Mouse (Mus musculus): ENCODE data around the gene Skap1. TPM values are rescaled to one million over a fixed set of nuclear protein-coding genes. Genes with fewer than 3 reads are reported as not detected.
A peak's percentile ranks its signal among the peaks of the same experiment; 100 is the strongest.

The Skap1 gene
- polyA plus RNA-seq, 1 experiment from 2014 or later: 7.4 TPM

DNA sequence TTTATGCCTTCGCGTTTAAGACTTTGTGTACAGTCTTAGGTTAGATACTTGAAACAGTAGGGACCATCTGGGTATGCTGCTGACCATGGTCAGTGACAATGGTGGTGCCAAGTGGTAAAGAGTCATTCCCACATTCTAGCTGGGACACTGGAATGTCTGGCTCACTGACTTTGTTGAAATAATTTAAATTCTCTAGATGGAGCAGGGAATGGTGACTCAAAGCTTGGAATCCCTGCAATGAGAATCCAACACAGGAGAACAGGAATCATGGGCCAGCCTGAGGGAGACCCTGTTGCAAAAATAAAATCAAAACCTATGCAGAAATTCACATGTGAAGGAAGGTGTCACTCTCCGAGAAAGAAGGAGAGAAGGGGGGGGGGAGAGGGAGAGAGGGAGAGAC, 138.4 kb downstream of the Skap1 start:
- Histone ChIP-seq H3K27me3 (replicated peaks; ENCODE audit: control insufficient read depth, insufficient read depth, low read length) (no peaks in the 10 kb centered on the region), H3K27ac (ENCODE audit: low read depth, low read length) (no peak overlapping the region), H3K36me3 (ENCODE audit: control insufficient read depth, insufficient read depth, low read length) (no peaks in the 10 kb centered on the region), H3K4me2 (ENCODE audit: low read length) (no peak overlapping the region), H3K4me3 (ENCODE audit: low read length) (no peak overlapping the region), H3K9me3 (ENCODE audit: control insufficient read depth, low read length) (no peaks in the 10 kb centered on the region), H3K9ac (ENCODE audit: low read depth, low read length) (no peak overlapping the region), H3K4me1 (ENCODE audit: control insufficient read depth, insufficient read depth, low read depth, low read length) (no peaks in the 10 kb centered on the region)
- WGBS: 79% methylated on average over 3 of the region's 3 CpGs
- ATAC-seq: no peak

DNA sequence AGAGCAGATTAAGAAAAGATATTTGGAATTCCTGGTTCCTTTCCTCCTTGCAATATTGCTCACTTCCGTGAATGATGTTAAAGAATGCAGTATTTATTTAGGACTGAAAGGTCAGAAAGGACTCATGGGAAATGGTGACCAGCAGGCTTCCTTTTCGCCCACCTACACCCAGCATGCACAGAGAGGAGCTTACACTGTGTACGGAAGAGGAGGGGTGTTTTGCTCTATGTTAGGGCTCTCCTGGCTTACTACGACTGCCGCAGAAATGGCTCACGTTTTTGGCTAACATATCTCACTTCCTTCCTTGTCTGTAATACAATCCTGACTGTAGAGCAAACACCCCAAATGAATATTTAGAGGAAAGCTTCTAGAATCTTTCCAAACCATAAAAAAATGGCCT, 139.9 kb downstream of the Skap1 start:
- WGBS: 64% methylated on average over 6 of the region's 6 CpGs
- H3K4me2 ChIP-seq (ENCODE audit: low read length): no peak overlapping the region
- no peaks in the 10 kb centered on the region for H3K9me3 ChIP-seq (ENCODE audit: control insufficient read depth, low read length)
- no peak overlapping the region for H3K9ac ChIP-seq (ENCODE audit: low read depth, low read length)
- H3K4me3 ChIP-seq (ENCODE audit: low read length): no peak overlapping the region
- H3K4me1 ChIP-seq (ENCODE audit: control insufficient read depth, insufficient read depth, low read depth, low read length): no peaks in the 10 kb centered on the region
- H3K36me3 ChIP-seq (ENCODE audit: control insufficient read depth, insufficient read depth, low read length): no peaks in the 10 kb centered on the region
- ATAC-seq: no peak
- no peaks in the 10 kb centered on the region for H3K27me3 ChIP-seq (replicated peaks; ENCODE audit: control insufficient read depth, insufficient read depth, low read length)
- H3K27ac ChIP-seq (ENCODE audit: low read depth, low read length): no peak overlapping the region

DNA sequence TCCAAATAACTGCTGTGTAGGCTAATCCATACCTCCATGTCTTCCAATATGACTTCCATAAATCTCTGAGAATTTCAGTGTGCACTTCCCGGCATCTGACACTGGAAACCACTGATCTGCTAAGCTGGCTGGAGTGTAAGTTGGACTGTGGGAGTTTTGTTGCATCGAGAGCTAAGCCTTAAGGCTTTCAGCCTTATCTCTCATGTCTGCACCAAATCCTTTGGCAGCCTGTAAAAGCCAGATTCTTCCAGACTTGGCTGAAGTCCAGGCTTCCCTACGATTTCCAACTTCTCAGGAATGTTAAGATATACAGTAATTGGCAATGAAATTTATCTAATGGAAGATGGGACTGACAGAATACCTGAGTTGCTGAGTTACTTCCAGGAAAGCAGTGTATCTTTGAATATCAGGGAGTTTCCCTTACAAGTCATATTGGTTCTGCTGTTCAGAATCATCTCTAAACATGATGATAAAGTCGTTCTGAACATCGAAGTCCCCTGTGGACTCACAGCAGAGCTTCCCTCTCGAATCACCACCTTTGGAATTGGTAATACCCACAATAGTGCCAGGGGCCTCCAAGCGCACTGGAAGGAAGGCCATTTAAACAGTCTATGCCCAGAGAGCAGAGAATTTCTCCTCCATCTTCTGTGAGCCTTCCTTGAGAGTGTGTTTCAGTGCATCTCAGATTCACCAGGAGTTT, 140.5 kb downstream of the Skap1 start:
- Histone ChIP-seq H3K27me3 (replicated peaks; ENCODE audit: control insufficient read depth, insufficient read depth, low read length) (no peaks in the 10 kb centered on the region), H3K9ac (ENCODE audit: low read depth, low read length) (no peak overlapping the region), H3K4me3 (ENCODE audit: low read length) (no peak overlapping the region), H3K36me3 (ENCODE audit: control insufficient read depth, insufficient read depth, low read length) (no peaks in the 10 kb centered on the region), H3K4me1 (ENCODE audit: control insufficient read depth, insufficient read depth, low read depth, low read length) (no peaks in the 10 kb centered on the region), H3K4me2 (ENCODE audit: low read length) (no peak overlapping the region), H3K27ac (ENCODE audit: low read depth, low read length) (no peak overlapping the region), H3K9me3 (ENCODE audit: control insufficient read depth, low read length) (no peaks in the 10 kb centered on the region)
- WGBS: 63% methylated on average over 7 of the region's 7 CpGs
- ATAC-seq: no peak

DNA sequence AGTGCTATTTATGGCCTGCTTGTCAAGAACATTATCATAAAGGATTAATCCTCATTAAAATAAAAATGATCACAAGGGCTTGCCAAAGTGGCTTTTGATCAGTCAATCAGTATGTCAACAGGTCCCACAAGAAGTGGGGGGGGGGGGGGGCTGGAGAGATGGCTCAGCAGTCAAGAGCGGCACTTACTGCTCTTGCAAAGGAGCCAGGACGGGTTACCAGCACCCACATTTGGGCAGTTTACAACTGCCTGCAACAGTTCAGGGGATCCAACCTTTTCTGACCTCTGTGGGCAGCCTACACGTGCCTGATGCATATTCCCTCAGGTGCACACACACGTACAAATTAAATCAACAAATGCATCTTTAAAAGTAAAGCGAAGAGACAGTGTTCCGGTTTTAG, 141.1 kb downstream of the Skap1 start:
- no peaks in the 10 kb centered on the region for H3K4me1 ChIP-seq (ENCODE audit: control insufficient read depth, insufficient read depth, low read depth, low read length)
- H3K9me3 ChIP-seq (ENCODE audit: control insufficient read depth, low read length): no peaks in the 10 kb centered on the region
- H3K36me3 ChIP-seq (ENCODE audit: control insufficient read depth, insufficient read depth, low read length): no peaks in the 10 kb centered on the region
- ATAC-seq: no peak
- WGBS: 88% methylated on average over 6 of the region's 6 CpGs
- H3K4me2 ChIP-seq (ENCODE audit: low read length): no peak overlapping the region
- H3K27ac ChIP-seq (ENCODE audit: low read depth, low read length): no peak overlapping the region
- H3K9ac ChIP-seq (ENCODE audit: low read depth, low read length): no peak overlapping the region
- H3K27me3 ChIP-seq (replicated peaks; ENCODE audit: control insufficient read depth, insufficient read depth, low read length): no peaks in the 10 kb centered on the region
- no peak overlapping the region for H3K4me3 ChIP-seq (ENCODE audit: low read length)

DNA sequence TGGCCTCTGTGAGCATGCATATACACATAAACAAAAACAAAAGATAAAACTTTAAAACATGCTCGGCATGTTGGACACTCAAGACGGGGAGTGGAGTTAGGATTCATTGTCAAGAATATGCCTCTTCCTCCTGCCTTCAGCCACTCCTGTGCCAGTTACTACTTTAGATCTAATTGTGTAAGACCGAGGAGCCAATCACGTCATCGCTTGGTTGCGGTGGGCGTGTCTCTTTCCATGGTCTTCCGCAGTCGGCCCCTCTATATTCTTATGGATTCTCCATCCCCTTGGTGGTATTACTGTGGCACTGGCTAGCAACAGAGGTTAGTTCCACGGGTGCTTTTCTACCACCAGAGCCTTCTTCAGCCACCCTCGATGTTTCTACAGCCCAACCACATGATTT, 148.2 kb downstream of the Skap1 start:
- Histone ChIP-seq H3K36me3 (ENCODE audit: control insufficient read depth, insufficient read depth, low read length) (no peaks in the 10 kb centered on the region), H3K27me3 (replicated peaks; ENCODE audit: control insufficient read depth, insufficient read depth, low read length) (no peaks in the 10 kb centered on the region), H3K4me1 (ENCODE audit: control insufficient read depth, insufficient read depth, low read depth, low read length) (no peaks in the 10 kb centered on the region), H3K27ac (ENCODE audit: low read depth, low read length) (no peak overlapping the region), H3K4me3 (ENCODE audit: low read length) (no peak overlapping the region), H3K9me3 (ENCODE audit: control insufficient read depth, low read length) (no peaks in the 10 kb centered on the region), H3K9ac (ENCODE audit: low read depth, low read length) (no peak overlapping the region), H3K4me2 (ENCODE audit: low read length) (no peak overlapping the region)
- WGBS: 84% methylated on average over 11 of the region's 11 CpGs
- ATAC-seq: no peak

DNA sequence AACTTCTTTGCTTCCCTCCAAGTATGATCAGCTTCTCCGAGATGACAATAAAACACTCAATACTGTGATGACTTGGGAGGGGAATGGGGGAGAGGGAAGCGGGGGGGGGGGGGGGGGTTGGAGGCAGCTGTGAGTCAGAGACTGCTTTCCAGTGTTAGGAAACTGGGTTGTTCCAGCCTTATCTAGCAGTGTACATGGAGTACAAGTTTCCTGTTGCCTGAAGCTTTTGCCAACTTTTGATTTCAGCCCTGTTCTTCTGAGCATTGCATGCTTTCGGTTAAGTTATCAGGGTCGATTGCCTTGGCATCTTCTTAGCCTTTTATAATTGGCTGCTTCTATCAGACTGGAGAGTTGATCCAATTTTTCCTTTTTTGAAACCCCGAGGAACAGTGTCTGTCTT, 152.4 kb downstream of the Skap1 start:
- no peaks in the 10 kb centered on the region for H3K36me3 ChIP-seq (ENCODE audit: control insufficient read depth, insufficient read depth, low read length)
- no peaks in the 10 kb centered on the region for H3K27me3 ChIP-seq (replicated peaks; ENCODE audit: control insufficient read depth, insufficient read depth, low read length)
- no peak for ATAC-seq
- no peak overlapping the region for H3K4me3 ChIP-seq (ENCODE audit: low read length)
- WGBS: 65% methylated on average over 5 of the region's 5 CpGs
- H3K9ac ChIP-seq (ENCODE audit: low read depth, low read length): no peak overlapping the region
- H3K4me2 ChIP-seq (ENCODE audit: low read length): no peak overlapping the region
- H3K4me1 ChIP-seq (ENCODE audit: control insufficient read depth, insufficient read depth, low read depth, low read length): peaks cover 6% of the 10 kb centered on the region
- no peaks in the 10 kb centered on the region for H3K9me3 ChIP-seq (ENCODE audit: control insufficient read depth, low read length)
- no peak overlapping the region for H3K27ac ChIP-seq (ENCODE audit: low read depth, low read length)

DNA sequence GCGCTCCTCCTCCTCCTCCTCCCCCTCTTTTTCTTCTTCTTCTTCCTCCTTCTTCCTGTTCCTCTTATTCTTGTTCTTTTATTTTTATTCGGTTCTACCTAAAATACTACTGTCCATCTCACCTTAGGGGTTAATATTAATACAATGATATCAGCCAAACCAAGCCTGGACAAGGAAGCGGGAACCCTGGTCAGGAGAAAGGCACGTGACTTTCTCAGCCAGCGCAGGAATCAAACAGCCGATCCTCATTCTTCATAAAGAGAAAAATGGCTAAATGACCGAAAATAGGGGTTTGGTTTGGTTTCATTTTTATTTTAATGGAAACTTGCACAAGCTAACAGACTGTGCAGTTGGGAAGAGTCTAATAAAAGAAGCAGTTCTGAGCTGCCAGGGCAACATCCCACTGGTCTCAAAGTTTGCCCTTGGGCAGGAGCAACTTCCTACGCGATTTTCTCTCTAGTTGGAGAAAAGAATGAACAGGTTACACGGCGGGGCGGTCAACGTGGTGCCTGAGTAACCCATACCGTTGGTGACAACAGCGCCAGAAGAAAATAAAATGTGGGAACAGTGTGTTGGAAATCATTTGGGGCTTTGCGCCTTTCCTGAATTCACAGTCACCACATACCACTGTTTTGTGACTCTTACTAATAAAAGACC, 154.5 kb downstream of the Skap1 start:
- Histone ChIP-seq H3K27ac (ENCODE audit: low read depth, low read length) (peak overlapping the region; percentile 9), H3K9me3 (ENCODE audit: control insufficient read depth, low read length) (no peaks in the 10 kb centered on the region), H3K27me3 (replicated peaks; ENCODE audit: control insufficient read depth, insufficient read depth, low read length) (no peaks in the 10 kb centered on the region), H3K4me1 (ENCODE audit: control insufficient read depth, insufficient read depth, low read depth, low read length) (peaks cover 6% of the 10 kb centered on the region), H3K4me2 (ENCODE audit: low read length) (no peak overlapping the region; the same call in 1 of the 2 replicates), H3K4me3 (ENCODE audit: low read length) (no peak overlapping the region), H3K9ac (ENCODE audit: low read depth, low read length) (no peak overlapping the region), H3K36me3 (ENCODE audit: control insufficient read depth, insufficient read depth, low read length) (no peaks in the 10 kb centered on the region)
- WGBS: 66% methylated on average over 16 of the region's 16 CpGs
- no peak for ATAC-seq

DNA sequence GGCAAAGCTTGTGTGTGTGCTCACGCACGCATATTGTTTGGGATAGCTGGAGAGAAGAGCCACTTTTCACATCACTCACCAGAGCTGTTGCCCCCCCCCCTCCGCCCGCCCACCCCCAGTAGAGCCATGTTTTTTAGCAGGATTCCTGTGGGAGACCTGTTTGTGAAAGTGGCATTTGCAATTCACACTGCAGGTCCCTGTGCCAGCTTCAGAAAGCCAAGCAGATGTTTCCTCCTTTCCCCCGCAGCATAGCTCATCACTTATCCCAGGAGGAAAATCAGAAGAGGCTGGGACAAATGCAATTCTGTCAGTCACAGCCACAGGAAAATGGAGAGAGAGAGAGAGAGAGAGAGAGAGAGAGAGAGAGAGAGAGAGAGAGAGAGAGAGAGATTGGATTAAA, 155.2 kb downstream of the Skap1 start:
- no peak for ATAC-seq
- Histone ChIP-seq H3K9ac (ENCODE audit: low read depth, low read length) (no peak overlapping the region), H3K9me3 (ENCODE audit: control insufficient read depth, low read length) (no peaks in the 10 kb centered on the region), H3K4me1 (ENCODE audit: control insufficient read depth, insufficient read depth, low read depth, low read length) (peaks cover 6% of the 10 kb centered on the region), H3K27ac (ENCODE audit: low read depth, low read length) (peak overlapping the region; percentile 36; the same call in 1 of the 2 replicates), H3K4me2 (ENCODE audit: low read length) (peak overlapping the region; percentile 26), H3K36me3 (ENCODE audit: control insufficient read depth, insufficient read depth, low read length) (no peaks in the 10 kb centered on the region), H3K27me3 (replicated peaks; ENCODE audit: control insufficient read depth, insufficient read depth, low read length) (no peaks in the 10 kb centered on the region), H3K4me3 (ENCODE audit: low read length) (no peak overlapping the region)
- WGBS: 12% methylated on average over 5 of the region's 5 CpGs

DNA sequence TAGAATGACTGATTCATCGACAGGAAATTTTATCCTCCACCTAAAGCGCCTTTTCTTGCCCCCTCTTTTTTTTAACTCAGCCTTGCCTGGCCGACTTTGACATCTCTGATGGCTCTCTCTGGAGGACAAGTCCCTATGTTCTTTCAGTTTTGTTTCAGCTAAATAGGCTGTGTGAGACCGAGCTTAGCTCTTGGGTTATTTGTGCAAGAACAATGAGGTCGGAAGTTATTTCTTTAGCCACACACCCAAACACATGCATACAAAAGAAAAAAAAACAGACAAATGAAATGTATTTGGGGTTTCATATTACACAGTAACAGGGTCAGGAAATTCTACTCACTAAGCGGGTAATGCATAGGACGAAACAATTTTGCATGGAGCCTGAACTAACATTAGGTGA, 155.6 kb downstream of the Skap1 start:
- no peak for ATAC-seq
- Histone ChIP-seq H3K27me3 (replicated peaks; ENCODE audit: control insufficient read depth, insufficient read depth, low read length) (no peaks in the 10 kb centered on the region), H3K9ac (ENCODE audit: low read depth, low read length) (no peak overlapping the region), H3K27ac (ENCODE audit: low read depth, low read length) (no peak overlapping the region), H3K36me3 (ENCODE audit: control insufficient read depth, insufficient read depth, low read length) (no peaks in the 10 kb centered on the region), H3K9me3 (ENCODE audit: control insufficient read depth, low read length) (no peaks in the 10 kb centered on the region), H3K4me1 (ENCODE audit: control insufficient read depth, insufficient read depth, low read depth, low read length) (peaks cover 6% of the 10 kb centered on the region), H3K4me2 (ENCODE audit: low read length) (peak overlapping the region; percentile 9), H3K4me3 (ENCODE audit: low read length) (no peak overlapping the region)
- WGBS: 29% methylated on average over 7 of the region's 7 CpGs
